Mouse (Mus musculus): ENCODE measurements around the gene 1700025G04Rik.

GRCm38 (mm10) chr1:151955866-151956265, 134.1 kb downstream of the 1700025G04Rik start:
- TF ChIP-seq CTCF (IDR thresholded peaks at IDR 0.05; ENCODE audit: low read depth), result no peak
- TF ChIP-seq EP300 (IDR thresholded peaks at IDR 0.05; ENCODE audit: low read depth), result no peak
